Mouse (Mus musculus) embryonic facial prominence, embryonic 11.5 days (tissue): ENCODE data around the gene Atp1a4. TPM values are rescaled to one million over a fixed set of nuclear protein-coding genes. Genes with fewer than 3 reads are reported as not detected.

Experiments used
- ATAC-seq: fragments of 200-750 bp; cut with Nextera tagmentation; replicated peaks from 2 replicates; pipeline ENCODE4 v1.8.0; 2017; ENCODE audit warnings: low read depth; ENCODE audit not compliant: insufficient number of reproducible peaks, low FRiP score, low TSS enrichment
- DNase-seq: peaks from one replicate; pipeline ENCODE4 v3.0.0-alpha.2; 2015; ENCODE audit warnings: low spot score
- H3K27ac ChIP-seq: fragments of 300-500 bp; sonication (generic); replicated peaks from 2 replicates; pipeline ENCODE4 v1.5.1; 2014; ENCODE audit warnings: mild to moderate bottlenecking, low read depth, low read length, control low read depth
- H3K27me3 ChIP-seq: fragments of 300-500 bp; sonication (generic); 2 replicates; pipeline ENCODE4 v1.6.1; 2014; ENCODE audit warnings: mild to moderate bottlenecking, low read length, moderate library complexity, mixed read lengths; ENCODE audit not compliant: control insufficient read depth, insufficient read depth
- H3K36me3 ChIP-seq: fragments of 300-500 bp; sonication (generic); replicated peaks from 2 replicates; pipeline ENCODE4 v1.6.1; 2014; ENCODE audit warnings: low read depth, mild to moderate bottlenecking, low read length, moderate library complexity, mixed read lengths; ENCODE audit not compliant: control insufficient read depth, insufficient read depth
- H3K4me1 ChIP-seq: fragments of 300-500 bp; sonication (generic); 2 replicates; pipeline ENCODE4 v1.6.1; 2014; ENCODE audit warnings: low read length, mixed read lengths; ENCODE audit not compliant: control insufficient read depth, insufficient read depth
- H3K4me2 ChIP-seq: fragments of 300-500 bp; sonication (generic); 2 replicates; pipeline ENCODE4 v1.6.1; 2014; ENCODE audit warnings: low read depth, mild to moderate bottlenecking, control low read depth, low read length, moderate library complexity
- H3K4me3 ChIP-seq: fragments of 300-500 bp; sonication (generic); 2 replicates; pipeline ENCODE4 v1.5.1; 2014; ENCODE audit warnings: low read depth, low read length, control low read depth
- H3K9ac ChIP-seq: fragments of 300-500 bp; sonication (generic); replicated peaks from 2 replicates; pipeline ENCODE4 v1.6.1; 2014; ENCODE audit warnings: mild to moderate bottlenecking, control low read depth, low read length
- H3K9me3 ChIP-seq: fragments of 300-500 bp; sonication (generic); replicated peaks from 2 replicates; pipeline ENCODE4 v1.6.1; 2016; ENCODE audit warnings: mild to moderate bottlenecking, low read length, inconsistent platforms, mixed read lengths; ENCODE audit not compliant: control insufficient read depth
- WGBS: fragments of 180-500 bp; shearing (Covaris S2); extraction: QIAGEN DNeasy Blood & Tissue Kit; methylation state at CpG from one replicate; pipeline ENCODE4 v1.1.7; 2014; 5-methylcytosine and 5-hydroxymethylcytosine counted together
- polyA plus RNA-seq: library from polyadenylated mRNA; unstranded; fragments of >200 nt; fragmentation: Nextera tagmentation; extraction: Ambion mirVana; gene quantifications from 2 replicates; pipeline ENCODE4 v1.2.1, GENCODE M21; 2014

Gene Atp1a4
- polyA plus RNA-seq, 1 experiment from 2014 or later, result not detected

- no peak overlapping the region for H3K4me3 ChIP-seq
- DNase-seq (no peak), ATAC-seq (no peak)
- H3K9me3 ChIP-seq, result no peaks in the 10 kb centered on the region
- H3K9ac ChIP-seq, result no peak overlapping the region
- no peaks in the 10 kb centered on the region for H3K4me1 ChIP-seq
- no peak overlapping the region for H3K4me2 ChIP-seq
- H3K27ac ChIP-seq, result no peak overlapping the region
- no peaks in the 10 kb centered on the region for H3K27me3 ChIP-seq
- 89% methylated on average over 1 of the region's 1 CpGs for WGBS
- no peaks in the 10 kb centered on the region for H3K36me3 ChIP-seq
Measured at GRCm38 (mm10) chr1:172229215-172229614, 29.0 kb downstream of the Atp1a4 start.

- H3K36me3 ChIP-seq, result no peaks in the 10 kb centered on the region
- H3K27me3 ChIP-seq, result no peaks in the 10 kb centered on the region
- ATAC-seq (no peak), DNase-seq (no peak)
- 100% methylated on average over 2 of the region's 2 CpGs for WGBS
- no peaks in the 10 kb centered on the region for H3K4me1 ChIP-seq
- no peak overlapping the region for H3K4me2 ChIP-seq
- H3K9ac ChIP-seq, result no peak overlapping the region
- no peak overlapping the region for H3K27ac ChIP-seq
- no peak overlapping the region for H3K4me3 ChIP-seq
- no peaks in the 10 kb centered on the region for H3K9me3 ChIP-seq
Measured at GRCm38 (mm10) chr1:172228209-172228608, 30.0 kb downstream of the Atp1a4 start.

- Histone ChIP-seq H3K36me3 (no peaks in the 10 kb centered on the region), H3K4me3 (no peak overlapping the region), H3K27me3 (no peaks in the 10 kb centered on the region), H3K4me2 (no peak overlapping the region), H3K27ac (peak overlapping the region; percentile 73), H3K9me3 (no peaks in the 10 kb centered on the region), H3K4me1 (peaks cover 5% of the 10 kb centered on the region; the same call in 1 of the 2 replicates), H3K9ac (0 out of 2 replicates have a peak overlapping the region, but pooled peaks have one; percentile 1)
- DNase-seq, result peak; percentile 77
- ATAC-seq, result peak; percentile 73
- 23% methylated on average over 11 of the region's 11 CpGs for WGBS
Measured at GRCm38 (mm10) chr1:172221297-172222063, 36.7 kb downstream of the Atp1a4 start.

- Histone ChIP-seq H3K9ac (no peak overlapping the region; the same call in none of the 2 replicates), H3K27ac (no peak overlapping the region; the same call in 1 of the 2 replicates), H3K4me1 (peaks cover 5% of the 10 kb centered on the region; the same call in 1 of the 2 replicates), H3K4me2 (no peak overlapping the region), H3K4me3 (no peak overlapping the region), H3K27me3 (no peaks in the 10 kb centered on the region), H3K9me3 (no peaks in the 10 kb centered on the region), H3K36me3 (no peaks in the 10 kb centered on the region)
- 55% methylated on average over 10 of the region's 10 CpGs for WGBS
- DNase-seq, result no peak
- no peak for ATAC-seq
Measured at GRCm38 (mm10) chr1:172220414-172220813, 37.8 kb downstream of the Atp1a4 start.

DNA sequence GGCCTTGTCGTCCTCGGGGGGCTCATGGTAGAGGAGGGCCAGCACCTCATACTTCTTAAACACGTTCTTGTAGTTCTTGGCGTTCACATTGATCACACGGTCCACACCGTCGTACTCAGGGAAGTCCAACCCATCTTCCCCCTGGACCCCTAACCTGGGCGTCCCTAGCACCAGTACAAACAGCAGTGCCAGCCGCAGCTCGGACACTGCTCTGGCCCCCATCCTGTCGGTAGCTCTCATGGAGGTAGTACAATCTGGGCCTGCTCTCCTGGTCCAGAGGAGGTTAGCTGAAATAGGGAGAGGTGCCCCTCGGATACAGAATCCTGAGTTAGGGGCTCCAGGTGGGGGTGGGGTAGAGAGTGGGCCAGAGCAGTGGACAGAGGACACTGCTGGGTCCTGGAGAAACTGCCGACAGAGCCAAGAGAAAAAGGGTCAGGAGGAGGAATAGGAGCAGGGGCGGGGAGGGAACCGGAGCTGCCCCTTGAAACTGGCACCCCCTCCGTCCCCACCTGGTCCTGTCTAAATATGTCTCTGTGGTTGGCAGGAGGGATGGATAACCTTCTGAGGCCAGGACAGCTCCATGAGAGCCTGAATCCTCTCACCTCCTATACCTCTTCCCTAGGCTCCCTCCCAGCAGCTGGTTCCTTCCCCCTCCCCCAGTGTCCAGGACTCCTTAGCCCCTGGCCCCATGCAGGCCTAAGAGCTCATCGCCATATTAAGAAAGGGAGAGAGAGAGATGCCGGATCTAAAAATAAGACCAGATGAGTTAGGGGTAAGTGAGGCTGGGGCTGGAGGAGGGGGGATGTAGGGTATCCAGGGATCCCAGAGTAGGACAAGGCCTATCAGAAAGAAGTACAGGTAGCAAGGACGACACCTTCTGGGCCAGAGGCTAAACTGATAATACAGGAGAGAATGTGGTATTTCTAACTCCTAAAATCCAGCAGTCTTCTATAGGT, 38.5 kb downstream of the Atp1a4 start, which contains the start of gene Casq1:
Casq1 (minus strand) TSS at position 418 of the 956 bp plus-strand sequence.
- DNase-seq (no peak), ATAC-seq (no peak)
- Histone ChIP-seq H3K4me2 (no peak within 1 kb of the TSS), H3K27me3 (no peaks in the 10 kb centered on the region), H3K36me3 (no peaks in the 10 kb centered on the region), H3K4me1 (peaks cover 5% of the 10 kb centered on the region; the same call in 1 of the 2 replicates), H3K27ac (no peak within 1 kb of the TSS; the same call in 1 of the 2 replicates), H3K9ac (peak within 1 kb of the TSS; percentile 3), H3K9me3 (no peaks in the 10 kb centered on the region), H3K4me3 (no peak within 1 kb of the TSS)
- WGBS, result 81% methylated on average over 19 of the region's 19 CpGs

GRCm38 (mm10) chr1:172218164-172218910, 39.9 kb downstream of the Atp1a4 start:
- H3K4me3 ChIP-seq, result no peak overlapping the region
- WGBS, result 55% methylated on average over 15 of the region's 15 CpGs
- no peak for DNase-seq
- H3K9me3 ChIP-seq, result no peaks in the 10 kb centered on the region
- H3K27ac ChIP-seq, result no peak overlapping the region
- no peak overlapping the region for H3K4me2 ChIP-seq
- H3K36me3 ChIP-seq, result no peaks in the 10 kb centered on the region
- no peaks in the 10 kb centered on the region for H3K27me3 ChIP-seq
- ATAC-seq, result no peak
- no peak overlapping the region for H3K9ac ChIP-seq
- H3K4me1 ChIP-seq, result peaks cover 5% of the 10 kb centered on the region; the same call in 1 of the 2 replicates

DNA sequence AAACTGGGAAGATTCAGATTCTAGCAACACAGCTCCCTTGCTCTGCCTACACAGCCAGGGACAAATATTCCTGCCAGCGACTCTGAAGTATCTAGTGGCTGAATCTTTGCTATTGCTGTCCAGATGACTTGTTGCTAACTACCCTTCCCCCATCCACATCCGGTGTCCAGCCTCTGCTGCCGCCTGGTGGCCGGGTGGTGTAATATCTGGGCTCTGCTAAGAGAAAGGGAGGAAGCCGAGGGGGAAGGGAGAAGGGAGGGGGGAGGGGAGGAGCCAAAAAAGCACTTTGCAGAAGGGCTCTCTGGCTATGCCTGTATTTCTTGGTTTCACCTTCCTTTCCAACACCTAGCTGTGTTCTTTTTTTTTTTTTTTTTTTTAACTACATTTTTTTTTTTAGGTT, 41.1 kb downstream of the Atp1a4 start:
- Histone ChIP-seq H3K4me1 (peaks cover 5% of the 10 kb centered on the region; the same call in 1 of the 2 replicates), H3K27ac (peak overlapping the region; percentile 23; the same call in 1 of the 2 replicates), H3K9ac (peak overlapping the region; percentile 35), H3K27me3 (no peaks in the 10 kb centered on the region), H3K4me3 (peak overlapping the region; percentile 14; the same call in 1 of the 2 replicates), H3K4me2 (peak overlapping the region; percentile 36), H3K9me3 (no peaks in the 10 kb centered on the region), H3K36me3 (no peaks in the 10 kb centered on the region)
- ATAC-seq (peak; percentile 4; the same call in 1 of the 2 replicates), DNase-seq (peak; percentile 93)
- 0% methylated on average over 5 of the region's 5 CpGs for WGBS
